Mouse (Mus musculus) hindbrain, embryonic 15.5 days (tissue): ENCODE data around the gene Dlg4. TPM values are rescaled to one million over a fixed set of nuclear protein-coding genes. Genes with fewer than 3 reads are reported as not detected.
"Not testable (repeated sequence)": the region's sequence is repeated elsewhere in the genome, so short reads cannot be mapped to it uniquely, and the experiment has no call there.

Source experiments
- ATAC-seq: fragments of 200-750 bp; cut with Nextera tagmentation; 2 replicates; pipeline ENCODE4 v1.8.0; 2017; ENCODE audit warnings: low read depth, moderate number of reproducible peaks, moderate TSS enrichment; ENCODE audit not compliant: low FRiP score
- H3K27ac ChIP-seq: fragments of 300-500 bp; sonication (generic); replicated peaks from 2 replicates; pipeline ENCODE4 v1.5.1; 2015; ENCODE audit warnings: mild to moderate bottlenecking, inconsistent platforms
- H3K27me3 ChIP-seq: fragments of 300-500 bp; sonication (generic); 2 replicates; pipeline ENCODE4 v1.6.1; 2015; ENCODE audit warnings: control low read depth, inconsistent platforms
- H3K36me3 ChIP-seq: fragments of 300-500 bp; sonication (generic); 2 replicates; pipeline ENCODE4 v1.6.1; 2015; ENCODE audit warnings: control low read depth, inconsistent platforms
- H3K4me1 ChIP-seq: fragments of 300-500 bp; sonication (generic); replicated peaks from 2 replicates; pipeline ENCODE4 v1.6.1; 2015; ENCODE audit warnings: control low read depth, inconsistent platforms
- H3K4me2 ChIP-seq: fragments of 300-500 bp; sonication (generic); 2 replicates; pipeline ENCODE4 v1.6.1; 2015; ENCODE audit warnings: moderate library complexity, mild to moderate bottlenecking, inconsistent platforms
- H3K4me3 ChIP-seq: fragments of 300-500 bp; sonication (generic); 2 replicates; pipeline ENCODE4 v1.5.1; 2015; ENCODE audit warnings: mild to moderate bottlenecking, inconsistent platforms
- H3K9ac ChIP-seq: fragments of 300-500 bp; sonication (generic); 2 replicates; pipeline ENCODE4 v1.6.1; 2015; ENCODE audit warnings: inconsistent platforms
- H3K9me3 ChIP-seq: fragments of 300-500 bp; sonication (generic); 2 replicates; pipeline ENCODE4 v1.6.1; 2016; ENCODE audit warnings: control low read depth, inconsistent platforms
- WGBS: fragments of 180-500 bp; shearing (Covaris S2); methylation state at CpG from one replicate; pipeline ENCODE4 v1.1.7; 2015; 5-methylcytosine and 5-hydroxymethylcytosine counted together
- polyA plus RNA-seq: library from polyadenylated mRNA; unstranded; fragments of >200 nt; fragmentation: Nextera tagmentation; extraction: Ambion mirVana; gene quantifications from 2 replicates; pipeline ENCODE4 v1.2.1, GENCODE M21; 2015

Dlg4 gene
- polyA plus RNA-seq, 1 experiment from 2014 or later = 23.8 TPM

GRCm38 (mm10) chr11:70014051-70014450 lies 2.7 kb upstream of the Dlg4 start:
- Histone ChIP-seq H3K36me3 (peaks cover 40% of the 10 kb centered on the region), H3K27ac (no peak overlapping the region), H3K27me3 (no peaks in the 10 kb centered on the region), H3K4me3 (no peak overlapping the region), H3K9me3 (no peaks in the 10 kb centered on the region), H3K4me1 (peaks cover 34% of the 10 kb centered on the region), H3K9ac (no peak overlapping the region), H3K4me2 (peak overlapping the region; percentile 74)
- WGBS = 72% methylated on average over 5 of the region's 5 CpGs
- no peak for ATAC-seq

- peak within 1 kb of the TSS; percentile 72 for H3K27ac ChIP-seq
- H3K27me3 ChIP-seq = no peaks in the 10 kb centered on the region
- H3K9ac ChIP-seq = peak within 1 kb of the TSS; percentile 78
- peak; percentile 82 for ATAC-seq
- under 1% methylated on average over 35 of the region's 35 CpGs for WGBS
- H3K4me3 ChIP-seq = peak within 1 kb of the TSS; percentile 61
- peaks cover 30% of the 10 kb centered on the region for H3K36me3 ChIP-seq
- peaks cover 44% of the 10 kb centered on the region for H3K4me1 ChIP-seq
- peak within 1 kb of the TSS; percentile 74 for H3K4me2 ChIP-seq
- no peaks in the 10 kb centered on the region for H3K9me3 ChIP-seq
Observed at GRCm38 (mm10) chr11:70014880-70015558, 1.7 kb upstream of the Dlg4 start, which contains the start of gene Acadvl. Acadvl (minus strand) TSS chr11:70015411.

GRCm38 (mm10) chr11:70015677-70016076 lies 1.1 kb upstream of the Dlg4 start:
- peak overlapping the region; percentile 61 for H3K4me3 ChIP-seq
- H3K27ac ChIP-seq = no peak overlapping the region
- no peak for ATAC-seq
- H3K27me3 ChIP-seq = no peaks in the 10 kb centered on the region
- H3K4me2 ChIP-seq = peak overlapping the region; percentile 74
- peaks cover 25% of the 10 kb centered on the region for H3K36me3 ChIP-seq
- 69% methylated on average over 6 of the region's 6 CpGs for whole genome bisulfite sequencing
- H3K9me3 ChIP-seq = no peaks in the 10 kb centered on the region
- peaks cover 50% of the 10 kb centered on the region for H3K4me1 ChIP-seq
- H3K9ac ChIP-seq = no peak overlapping the region; the same call in 1 of the 2 replicates

GRCm38 (mm10) chr11:70016177-70016576 lies 565 bp upstream of the Dlg4 start:
- H3K27me3 ChIP-seq, H3K4me2 ChIP-seq, H3K4me3 ChIP-seq, H3K9ac ChIP-seq, H3K9me3 ChIP-seq, ATAC-seq, H3K27ac ChIP-seq: not testable (repeated sequence)
- 78% methylated on average over 2 of the region's 2 CpGs for WGBS
- H3K36me3 ChIP-seq = peaks cover 20% of the 10 kb centered on the region
- H3K4me1 ChIP-seq = peaks cover 55% of the 10 kb centered on the region

GRCm38 (mm10) chr11:70017199-70017767 lies 541 bp downstream of the Dlg4 start:
- peaks cover 61% of the 10 kb centered on the region for H3K4me1 ChIP-seq
- H3K4me3 ChIP-seq = peak overlapping the region; percentile 54
- 46% methylated on average over 7 of the region's 7 CpGs for whole genome bisulfite sequencing

GRCm38 (mm10) chr11:70018131-70018990 lies 1.6 kb downstream of the Dlg4 start:
- no peaks in the 10 kb centered on the region for H3K27me3 ChIP-seq
- peak overlapping the region; percentile 89 for H3K4me2 ChIP-seq
- no peaks in the 10 kb centered on the region for H3K9me3 ChIP-seq
- H3K4me3 ChIP-seq = peak overlapping the region; percentile 54
- H3K36me3 ChIP-seq = no peaks in the 10 kb centered on the region
- H3K27ac ChIP-seq = peak overlapping the region; percentile 94
- 2% methylated on average over 21 of the region's 25 CpGs for WGBS
- peaks cover 72% of the 10 kb centered on the region for H3K4me1 ChIP-seq
- no peak for ATAC-seq
- H3K9ac ChIP-seq = peak overlapping the region; percentile 86

More at GRCm38 (mm10) chr11:70017199-70017767, 541 bp downstream of the Dlg4 start:
- H3K27ac ChIP-seq = peak overlapping the region; percentile 94
- H3K36me3 ChIP-seq = peaks cover 10% of the 10 kb centered on the region
- peak overlapping the region; percentile 86; the same call in 1 of the 2 replicates for H3K9ac ChIP-seq
- no peak for ATAC-seq
- peak overlapping the region; percentile 89 for H3K4me2 ChIP-seq
- no peaks in the 10 kb centered on the region for H3K27me3 ChIP-seq
- no peaks in the 10 kb centered on the region for H3K9me3 ChIP-seq

- no peak for ATAC-seq
- Histone ChIP-seq H3K9me3 (no peaks in the 10 kb centered on the region), H3K4me3 (peak overlapping the region; percentile 54), H3K27me3 (no peaks in the 10 kb centered on the region), H3K4me1 (peaks cover 75% of the 10 kb centered on the region), H3K9ac (peak overlapping the region; percentile 86), H3K27ac (peak overlapping the region; percentile 94), H3K4me2 (peak overlapping the region; percentile 89), H3K36me3 (no peaks in the 10 kb centered on the region)
- WGBS = 8% methylated on average over 2 of the region's 2 CpGs
Observed at GRCm38 (mm10) chr11:70019495-70020021, 2.8 kb downstream of the Dlg4 start.

- WGBS = 21% methylated on average over 7 of the region's 8 CpGs
Observed at GRCm38 (mm10) chr11:70020022-70020631, 3.4 kb downstream of the Dlg4 start.

GRCm38 (mm10) chr11:70020731-70021263 lies 4.1 kb downstream of the Dlg4 start:
- Histone ChIP-seq H3K9ac (peak overlapping the region; percentile 26), H3K9me3 (no peaks in the 10 kb centered on the region), H3K4me2 (peak overlapping the region; percentile 89), H3K36me3 (no peaks in the 10 kb centered on the region), H3K4me1 (peaks cover 79% of the 10 kb centered on the region), H3K27ac (peak overlapping the region; percentile 94), H3K4me3 (peak overlapping the region; percentile 54), H3K27me3 (no peaks in the 10 kb centered on the region)
- under 1% methylated on average over 8 of the region's 8 CpGs for WGBS
- ATAC-seq = peak; percentile 68

More at GRCm38 (mm10) chr11:70020022-70020631, 3.4 kb downstream of the Dlg4 start:
- Histone ChIP-seq H3K9ac (peak overlapping the region; percentile 26), H3K4me2 (peak overlapping the region; percentile 89), H3K9me3 (no peaks in the 10 kb centered on the region), H3K36me3 (no peaks in the 10 kb centered on the region), H3K27me3 (no peaks in the 10 kb centered on the region), H3K4me3 (peak overlapping the region; percentile 54), H3K4me1 (peaks cover 76% of the 10 kb centered on the region), H3K27ac (peak overlapping the region; percentile 94)
- no peak for ATAC-seq

GRCm38 (mm10) chr11:70021264-70022132 lies 4.8 kb downstream of the Dlg4 start:
- peak; percentile 73 for ATAC-seq

More at GRCm38 (mm10) chr11:70021264-70022132, 4.8 kb downstream of the Dlg4 start:
- Histone ChIP-seq H3K9ac (peak overlapping the region; percentile 26), H3K4me3 (peak overlapping the region; percentile 54), H3K27ac (peak overlapping the region; percentile 94), H3K4me2 (peak overlapping the region; percentile 89), H3K9me3 (no peaks in the 10 kb centered on the region), H3K27me3 (no peaks in the 10 kb centered on the region), H3K4me1 (peaks cover 86% of the 10 kb centered on the region), H3K36me3 (no peaks in the 10 kb centered on the region)
- under 1% methylated on average over 40 of the region's 40 CpGs for WGBS
